Mouse (Mus musculus): ENCODE measurements around the gene Ulk4. TPM values are rescaled to one million over a fixed set of nuclear protein-coding genes. Genes with fewer than 3 reads are reported as not detected.

The Ulk4 gene
- total and polyA plus RNA-seq, 3 experiments, result 0.18 to 2.3 (median 0.30) TPM

DNA sequence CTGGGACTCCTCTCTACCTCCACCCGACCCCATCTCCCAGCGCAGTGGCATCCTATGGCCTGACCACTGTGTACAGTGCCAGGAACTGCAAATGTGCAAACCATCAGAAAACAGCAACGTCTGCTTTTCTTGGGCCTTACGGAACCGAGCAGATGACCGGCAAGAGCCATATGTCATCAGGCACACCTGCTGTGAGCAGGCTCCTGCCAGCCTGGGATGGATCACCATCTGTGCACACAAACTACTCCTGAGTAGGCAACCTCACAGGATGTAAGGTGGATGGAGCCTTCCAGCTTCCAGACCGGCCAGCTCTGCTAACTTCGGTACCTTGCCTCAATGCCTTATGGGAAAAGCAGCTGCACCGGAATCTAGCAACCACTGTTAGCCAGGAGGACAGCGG is 210.0 kb downstream of the Ulk4 start:
- Histone ChIP-seq H3K4me1 (ENCODE audit: control insufficient read depth, insufficient read depth, low read length) (peaks cover 2% of the 10 kb centered on the region), H3K27me3 (ENCODE audit: control insufficient read depth, insufficient read depth, low read length) (no peaks in the 10 kb centered on the region), H3K27ac (no peak overlapping the region), H3K4me3 (no peak overlapping the region), H3K36me3 (ENCODE audit: control insufficient read depth, insufficient read depth, low read length) (no peaks in the 10 kb centered on the region), H3K9ac (ENCODE audit: low read depth, low read length) (no peak overlapping the region), H3K79me2 (replicated peaks; ENCODE audit: control insufficient read depth, insufficient read depth, low read length) (no peaks in the 10 kb centered on the region)
- DNase-seq, result no peak
- intact Hi-C loops (cut with DNase I), result no loop called here
- TF ChIP-seq POLR2A (IDR thresholded peaks at IDR 0.05; ENCODE audit: insufficient read depth, low read depth, low read length) (no peak), EP300 (IDR thresholded peaks at IDR 0.05; ENCODE audit: insufficient read depth, low read depth, low read length) (no peak), CTCF (IDR thresholded peaks at IDR 0.05) (no peak)
- WGBS, result 87% methylated on average over 10 of the region's 10 CpGs

GRCm38 (mm10) chr9:121065383-121065978 is 211.5 kb downstream of the Ulk4 start:
- Histone ChIP-seq H3K27me3 (ENCODE audit: control insufficient read depth, insufficient read depth, low read length) (no peaks in the 10 kb centered on the region), H3K79me2 (replicated peaks; ENCODE audit: control insufficient read depth, insufficient read depth, low read length) (no peaks in the 10 kb centered on the region), H3K27ac (no peak overlapping the region), H3K9ac (ENCODE audit: low read depth, low read length) (no peak overlapping the region), H3K36me3 (ENCODE audit: control insufficient read depth, insufficient read depth, low read length) (no peaks in the 10 kb centered on the region), H3K4me3 (no peak overlapping the region), H3K4me1 (ENCODE audit: control insufficient read depth, insufficient read depth, low read length) (peaks cover 2% of the 10 kb centered on the region)
- TF ChIP-seq EP300 (IDR thresholded peaks at IDR 0.05; ENCODE audit: insufficient read depth, low read depth, low read length), result no peak
- TF ChIP-seq CTCF (IDR thresholded peaks at IDR 0.05), result no peak
- intact Hi-C loops (cut with DNase I), result no loop called here
- WGBS, result 79% methylated on average over 10 of the region's 10 CpGs
- no peak for DNase-seq

DNA sequence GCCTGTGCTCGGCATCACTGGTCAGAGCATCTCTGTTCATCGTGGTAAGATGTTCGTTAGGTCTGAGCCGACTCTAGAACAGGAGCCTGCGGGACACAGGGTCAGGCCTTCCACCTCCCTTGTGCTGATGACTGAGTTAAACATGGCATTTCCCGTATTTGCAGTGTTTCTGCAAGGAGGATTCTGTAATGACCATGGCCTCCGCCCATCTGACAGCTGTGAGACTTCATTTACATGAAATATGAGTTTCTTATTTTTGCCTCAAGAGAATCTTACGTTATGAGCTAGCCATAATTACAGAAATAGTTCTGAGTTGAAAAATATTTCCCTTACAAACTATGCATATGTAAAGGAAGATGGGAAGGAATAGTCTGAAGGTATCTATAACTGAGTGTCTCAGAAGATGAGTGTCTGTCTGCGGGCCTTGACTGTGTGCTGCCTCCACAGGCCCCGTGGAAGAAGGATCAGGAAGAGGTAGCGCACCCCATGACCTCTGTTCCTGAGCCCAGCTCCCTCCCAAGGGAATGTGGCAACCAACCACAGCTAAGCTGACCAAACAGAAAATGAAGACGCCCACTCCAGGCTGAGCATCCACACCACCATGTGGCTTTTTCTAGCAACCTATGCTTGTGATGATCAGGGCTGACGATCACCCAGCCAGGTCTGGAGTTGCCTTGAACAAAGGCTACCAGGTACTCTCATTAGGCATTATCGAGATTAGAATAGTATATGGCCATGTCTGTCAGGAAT is 212.2 kb downstream of the Ulk4 start:
- Histone ChIP-seq H3K27me3 (ENCODE audit: control insufficient read depth, insufficient read depth, low read length) (no peaks in the 10 kb centered on the region), H3K4me3 (no peak overlapping the region), H3K79me2 (replicated peaks; ENCODE audit: control insufficient read depth, insufficient read depth, low read length) (no peaks in the 10 kb centered on the region), H3K4me1 (ENCODE audit: control insufficient read depth, insufficient read depth, low read length) (peaks cover 2% of the 10 kb centered on the region), H3K36me3 (ENCODE audit: control insufficient read depth, insufficient read depth, low read length) (no peaks in the 10 kb centered on the region), H3K27ac (no peak overlapping the region), H3K9ac (ENCODE audit: low read depth, low read length) (no peak overlapping the region)
- intact Hi-C loops (cut with DNase I), result no loop called here
- WGBS, result 83% methylated on average over 14 of the region's 14 CpGs
- no peak for DNase-seq
- TF ChIP-seq POLR2A (IDR thresholded peaks at IDR 0.05; ENCODE audit: insufficient read depth, low read depth, low read length), result no peak
- no peak for TF ChIP-seq CTCF (IDR thresholded peaks at IDR 0.05)
- no peak for TF ChIP-seq EP300 (IDR thresholded peaks at IDR 0.05; ENCODE audit: insufficient read depth, low read depth, low read length)

- H3K27ac ChIP-seq, result no peak overlapping the region
- TF ChIP-seq EP300 (IDR thresholded peaks at IDR 0.05; ENCODE audit: insufficient read depth, low read depth, low read length), result no peak
- no peak for TF ChIP-seq POLR2A (IDR thresholded peaks at IDR 0.05; ENCODE audit: insufficient read depth, low read depth, low read length)
- TF ChIP-seq CTCF (IDR thresholded peaks at IDR 0.05), result no peak
- intact Hi-C loops (cut with DNase I), result no loop called here
These were observed 214.3 kb downstream of the Ulk4 start for GRCm38 (mm10) chr9:121062671-121063070.

GRCm38 (mm10) chr9:121061820-121062623 is 215.0 kb downstream of the Ulk4 start:
- no peaks in the 10 kb centered on the region for H3K27me3 ChIP-seq (ENCODE audit: control insufficient read depth, insufficient read depth, low read length)
- intact Hi-C loops (cut with DNase I), result no loop called here
- no peak overlapping the region for H3K4me3 ChIP-seq
- no peak overlapping the region for H3K27ac ChIP-seq
- peaks cover 4% of the 10 kb centered on the region for H3K4me1 ChIP-seq (ENCODE audit: control insufficient read depth, insufficient read depth, low read length)
- TF ChIP-seq EP300 (IDR thresholded peaks at IDR 0.05; ENCODE audit: insufficient read depth, low read depth, low read length), result no peak
- no peak for TF ChIP-seq POLR2A (IDR thresholded peaks at IDR 0.05; ENCODE audit: insufficient read depth, low read depth, low read length)
- no peak for TF ChIP-seq CTCF (IDR thresholded peaks at IDR 0.05)
- no peaks in the 10 kb centered on the region for H3K36me3 ChIP-seq (ENCODE audit: control insufficient read depth, insufficient read depth, low read length)
- 51% methylated on average over 12 of the region's 12 CpGs for WGBS
- H3K9ac ChIP-seq (ENCODE audit: low read depth, low read length), result no peak overlapping the region
- H3K79me2 ChIP-seq (replicated peaks; ENCODE audit: control insufficient read depth, insufficient read depth, low read length), result no peaks in the 10 kb centered on the region
- no peak for DNase-seq

More at GRCm38 (mm10) chr9:121062671-121063070, 214.3 kb downstream of the Ulk4 start:
- Histone ChIP-seq H3K4me3 (no peak overlapping the region), H3K36me3 (ENCODE audit: control insufficient read depth, insufficient read depth, low read length) (no peaks in the 10 kb centered on the region), H3K27me3 (ENCODE audit: control insufficient read depth, insufficient read depth, low read length) (no peaks in the 10 kb centered on the region), H3K9ac (ENCODE audit: low read depth, low read length) (no peak overlapping the region), H3K79me2 (replicated peaks; ENCODE audit: control insufficient read depth, insufficient read depth, low read length) (no peaks in the 10 kb centered on the region), H3K4me1 (ENCODE audit: control insufficient read depth, insufficient read depth, low read length) (peaks cover 4% of the 10 kb centered on the region)
- DNase-seq, result no peak
- WGBS, result 30% methylated on average over 3 of the region's 3 CpGs
